ENCODE assay signal across 11 mouse cellular contexts in the genomic region with DNA sequence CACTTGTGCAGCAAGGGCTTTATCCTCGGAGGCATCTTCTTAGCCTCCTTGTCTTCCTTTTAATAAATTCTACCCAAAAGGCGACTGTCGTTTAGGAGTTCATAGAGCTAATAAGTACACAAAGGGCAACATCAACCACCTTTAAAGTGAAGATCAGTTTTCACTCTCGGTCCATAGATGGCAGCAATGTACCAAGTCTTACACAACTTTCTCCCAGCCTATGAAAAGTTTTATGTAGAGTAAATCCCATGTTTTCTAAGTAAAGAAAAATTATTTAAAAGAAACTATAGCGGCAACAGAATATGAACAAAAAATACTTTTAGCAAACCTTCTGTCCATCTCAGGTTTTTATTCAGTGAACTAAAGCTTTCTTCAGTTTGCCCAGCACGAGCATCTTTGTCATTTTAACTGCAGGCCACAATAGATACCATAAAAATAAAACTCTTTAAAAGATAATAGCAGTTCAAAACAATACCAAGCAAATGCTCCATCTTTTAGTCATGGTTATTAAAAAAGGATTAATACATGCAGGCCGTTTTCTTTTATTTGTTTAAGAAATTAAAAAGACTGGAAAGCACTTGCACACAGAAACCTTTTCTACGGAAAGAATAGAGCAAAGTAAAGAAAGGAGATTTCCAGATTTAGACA.
DNase-seq lines count a peak whose midpoint lies in the region; ATAC-seq and TF ChIP-seq lines count a peak whose summit lies in the region.
"Had no signal": no experiment of that assay in that cellular context is flagged by ENCODE, and none has a peak within 500 bp of the region (broad histone marks: within the 10 kb centered on the region; RNA-seq: fewer than 3 reads in every experiment).

No protein-coding gene starts in this region.

- H3K27ac ChIP-seq in hindbrain, postnatal 0 days: no peak overlapping the region
- H3K27ac ChIP-seq in hindbrain, embryonic 12.5 days: no peak overlapping the region
- H3K27ac ChIP-seq: neural tube, embryonic 12.5 days had no signal

- no peak overlapping the region for H3K9ac ChIP-seq in hindbrain, postnatal 0 days (replicated peaks; ENCODE audit: low read length)
- H3K9ac ChIP-seq in hindbrain, embryonic 12.5 days: no peak overlapping the region
- H3K9ac ChIP-seq: neural tube, embryonic 12.5 days had no signal

- no peaks in the 10 kb centered on the region for H3K27me3 ChIP-seq in hindbrain, postnatal 0 days (ENCODE audit: insufficient read depth, low read length)
- no peaks in the 10 kb centered on the region for H3K27me3 ChIP-seq in hindbrain, embryonic 12.5 days
- H3K27me3 ChIP-seq: neural tube, embryonic 12.5 days had no signal

- ATAC-seq in hindbrain, postnatal 0 days: no peak
- no peak for ATAC-seq in hindbrain, embryonic 12.5 days (ENCODE audit: low FRiP score)
- ATAC-seq in megakaryocyte-erythroid progenitor cell, adult 5-6 weeks (replicated peaks; ENCODE audit: low FRiP score, low TSS enrichment, poor library complexity, severe bottlenecking): peak; percentile 84

- no peaks in the 10 kb centered on the region for H3K36me3 ChIP-seq in hindbrain, postnatal 0 days (ENCODE audit: insufficient read depth, low read length)
- H3K36me3 ChIP-seq in hindbrain, embryonic 12.5 days: no peaks in the 10 kb centered on the region
- H3K36me3 ChIP-seq: neural tube, embryonic 12.5 days had no signal

- peak; percentile 73 for DNase-seq in hindbrain, postnatal 0 days (ENCODE audit: low spot score)
- DNase-seq in A20 (ENCODE audit: low read depth, low spot score) (peak; percentile 65), R1 (ENCODE audit: low read depth, low spot score) (peak; percentile 11)
- DNase-seq in layer of hippocampus, adult 8-10 months (ENCODE audit: low spot score in 2 of 2): no peak
- DNase-seq in ovary, postnatal 14 days (ENCODE audit: low spot score): no peak
- DNase-seq in lung, adult 2 months: no peak
- DNase-seq: gastrocnemius, postnatal 14 days had no signal

- H3K4me1 ChIP-seq in hindbrain, postnatal 0 days (ENCODE audit: insufficient read depth, low read length): no peaks in the 10 kb centered on the region
- no peaks in the 10 kb centered on the region for H3K4me1 ChIP-seq in hindbrain, embryonic 12.5 days
- no peaks in the 10 kb centered on the region for H3K4me1 ChIP-seq in lung, adult 2 months (ENCODE audit: control insufficient read depth, insufficient read depth, low read length)
- H3K4me1 ChIP-seq: neural tube, embryonic 12.5 days had no signal

- WGBS in hindbrain, postnatal 0 days: 30% methylated on average over 8 of the region's 8 CpGs
- WGBS in hindbrain, embryonic 12.5 days: 32% methylated on average over 8 of the region's 8 CpGs
- WGBS in lung, adult 2 months: 37% methylated on average over 8 of the region's 8 CpGs

- H3K4me3 ChIP-seq in hindbrain, postnatal 0 days (ENCODE audit: low read length): no peak overlapping the region
- H3K4me3 ChIP-seq in hindbrain, embryonic 12.5 days: no peak overlapping the region
- H3K4me3 ChIP-seq in lung, adult 2 months (replicated peaks; ENCODE audit: extremely low read depth, low read depth, low read length): no peak overlapping the region
- H3K4me3 ChIP-seq: neural tube, embryonic 12.5 days had no signal

- no peaks in the 10 kb centered on the region for H3K9me3 ChIP-seq in hindbrain, postnatal 0 days (ENCODE audit: low read length)
- H3K9me3 ChIP-seq in hindbrain, embryonic 12.5 days (replicated peaks): no peaks in the 10 kb centered on the region
- H3K9me3 ChIP-seq: neural tube, embryonic 12.5 days had no signal

- no peak for TF ChIP-seq POLR2A in lung, adult 2 months (IDR thresholded peaks at IDR 0.05; ENCODE audit: borderline replicate concordance, extremely low read depth, low read depth, low read length)

- TF ChIP-seq CTCF in hindbrain, postnatal 0 days (IDR thresholded peaks at IDR 0.05; ENCODE audit: low read depth): peak; percentile 71
- TF ChIP-seq CTCF in lung, adult 2 months (IDR thresholded peaks at IDR 0.05; ENCODE audit: insufficient read depth, low read length): no peak

- H3K4me2 ChIP-seq in hindbrain, postnatal 0 days (ENCODE audit: low read depth, low read length): no peak overlapping the region
- H3K4me2 ChIP-seq in hindbrain, embryonic 12.5 days (replicated peaks): no peak overlapping the region
- H3K4me2 ChIP-seq: liver, embryonic 11.5 days; neural tube, embryonic 12.5 days had no signal

Comparison
In these comparisons a context has a peak if more than half of its experiments do, and no peak if none do; other contexts are left out.
1. DNase-seq: peak in hindbrain, postnatal 0 days (single experiment), A20 (single experiment) and R1 (single experiment); none in layer of hippocampus, adult 8-10 months (0 of 2), ovary, postnatal 14 days (single experiment) and lung, adult 2 months (single experiment).